Mouse (Mus musculus): ENCODE measurements at regions not wholly inside any gene's neighbourhood (a gene's known extent, or its start where the extent isn't known, plus 50 kb on each side); places are given as distances from the start of the nearest gene placed in this dataset.

DNA sequence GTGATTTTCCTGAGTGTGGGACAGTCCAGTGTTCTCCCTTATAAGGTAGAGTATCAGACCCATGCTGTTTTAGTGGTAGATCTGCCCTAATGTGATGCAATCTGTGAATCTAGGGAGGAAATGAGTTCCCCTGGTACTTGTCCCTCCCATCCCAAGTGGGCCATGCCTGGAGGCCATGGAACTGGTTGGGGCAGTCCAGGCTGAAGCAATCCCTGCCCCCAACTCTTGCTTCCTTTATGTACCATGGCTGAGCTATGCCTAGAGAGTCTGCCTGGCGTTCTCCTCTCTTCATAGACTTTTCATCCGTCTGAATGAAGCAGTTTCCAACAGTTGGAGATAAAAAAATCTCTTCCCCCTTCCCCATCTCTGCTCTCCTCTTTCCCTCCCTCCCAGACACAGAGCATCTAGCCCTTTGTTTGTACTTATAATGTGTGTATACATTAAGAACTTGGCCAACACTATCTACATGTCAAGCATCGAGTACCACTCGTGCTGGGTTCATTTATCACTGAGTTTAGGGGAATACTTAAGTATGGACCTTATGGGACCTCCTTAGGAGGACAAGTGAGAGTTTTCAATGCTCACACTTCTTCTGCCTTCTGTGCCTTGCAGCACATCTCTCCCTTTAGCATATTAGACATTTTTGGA, 350.4 kb upstream of the Nr2f2 start:
- Histone ChIP-seq H3K36me3 (ENCODE audit: control insufficient read depth, insufficient read depth, low read length) (no peaks in the 10 kb centered on the region), H3K4me2 (replicated peaks; ENCODE audit: low read depth, low read length, severe bottlenecking) (no peak overlapping the region), H3K9me3 (ENCODE audit: control insufficient read depth, low read length) (no peaks in the 10 kb centered on the region), H3K27me3 (ENCODE audit: control insufficient read depth, insufficient read depth, low read length) (no peaks in the 10 kb centered on the region), H3K4me3 (replicated peaks; ENCODE audit: low read length) (no peak overlapping the region), H3K9ac (ENCODE audit: low read depth, low read length, severe bottlenecking) (no peak overlapping the region), H3K4me1 (ENCODE audit: control insufficient read depth, insufficient read depth, low read length) (no peaks in the 10 kb centered on the region), H3K27ac (replicated peaks; ENCODE audit: low read depth, low read length) (no peak overlapping the region)
- WGBS, result 78% methylated on average over 4 of the region's 4 CpGs
- DNase-seq (ENCODE audit: low spot score) (no peak), ATAC-seq (ENCODE audit: low FRiP score, low read depth) (no peak)
- TF ChIP-seq POLR2A (IDR thresholded peaks at IDR 0.05; ENCODE audit: borderline replicate concordance, extremely low read depth, insufficient read depth, insufficient read length), result no peak

GRCm38 (mm10) chr7:70712141-70712540, 345.6 kb upstream of the Nr2f2 start:
- Histone ChIP-seq H3K4me2 (replicated peaks; ENCODE audit: low read depth, low read length, severe bottlenecking) (no peak overlapping the region), H3K9ac (ENCODE audit: low read depth, low read length, severe bottlenecking) (no peak overlapping the region), H3K36me3 (ENCODE audit: control insufficient read depth, insufficient read depth, low read length) (no peaks in the 10 kb centered on the region), H3K27me3 (ENCODE audit: control insufficient read depth, insufficient read depth, low read length) (no peaks in the 10 kb centered on the region), H3K27ac (replicated peaks; ENCODE audit: low read depth, low read length) (no peak overlapping the region), H3K9me3 (ENCODE audit: control insufficient read depth, low read length) (no peaks in the 10 kb centered on the region), H3K4me1 (ENCODE audit: control insufficient read depth, insufficient read depth, low read length) (no peaks in the 10 kb centered on the region), H3K4me3 (replicated peaks; ENCODE audit: low read length) (no peak overlapping the region)
- TF ChIP-seq POLR2A (IDR thresholded peaks at IDR 0.05; ENCODE audit: borderline replicate concordance, extremely low read depth, insufficient read depth, insufficient read length), result no peak
- 77% methylated on average over 6 of the region's 6 CpGs for WGBS
- DNase-seq (ENCODE audit: low spot score) (no peak), ATAC-seq (ENCODE audit: low FRiP score, low read depth) (no peak)

- ATAC-seq (ENCODE audit: low FRiP score, low read depth) (no peak), DNase-seq (ENCODE audit: low spot score) (peak; percentile 13)
- Histone ChIP-seq H3K9me3 (ENCODE audit: control insufficient read depth, low read length) (no peaks in the 10 kb centered on the region), H3K36me3 (ENCODE audit: control insufficient read depth, insufficient read depth, low read length) (no peaks in the 10 kb centered on the region), H3K4me2 (replicated peaks; ENCODE audit: low read depth, low read length, severe bottlenecking) (no peak overlapping the region), H3K4me3 (replicated peaks; ENCODE audit: low read length) (no peak overlapping the region), H3K27me3 (ENCODE audit: control insufficient read depth, insufficient read depth, low read length) (no peaks in the 10 kb centered on the region), H3K9ac (ENCODE audit: low read depth, low read length, severe bottlenecking) (no peak overlapping the region), H3K4me1 (ENCODE audit: control insufficient read depth, insufficient read depth, low read length) (0 out of 2 replicates have a peak, but pooled peaks cover 2% of the 10 kb centered on the region), H3K27ac (replicated peaks; ENCODE audit: low read depth, low read length) (no peak overlapping the region)
- TF ChIP-seq POLR2A (IDR thresholded peaks at IDR 0.05; ENCODE audit: borderline replicate concordance, extremely low read depth, insufficient read depth, insufficient read length), result no peak
- 37% methylated on average over 9 of the region's 9 CpGs for WGBS
Observed at GRCm38 (mm10) chr7:70706281-70706680, 339.7 kb upstream of the Nr2f2 start.

DNA sequence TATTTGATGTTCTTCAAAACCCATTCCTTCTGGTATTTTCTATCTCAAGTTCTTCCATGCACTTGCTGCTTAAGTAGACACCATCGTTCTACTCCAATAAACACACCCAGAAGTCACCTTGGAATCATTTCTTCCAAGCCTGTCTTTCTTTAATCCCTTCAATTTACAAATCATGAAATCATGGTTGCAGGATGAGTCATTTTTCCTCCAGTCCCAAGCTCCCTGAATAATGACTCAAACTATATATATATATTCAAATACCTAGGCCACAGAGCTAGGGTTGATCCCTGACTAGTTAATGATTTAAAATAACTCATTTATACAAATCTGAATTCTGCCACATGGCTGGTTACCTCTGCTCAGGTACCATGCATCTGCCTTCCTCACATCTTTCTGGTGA, 337.2 kb upstream of the Nr2f2 start:
- 90% methylated on average over 1 of the region's 1 CpGs for WGBS
- DNase-seq (ENCODE audit: low spot score) (no peak), ATAC-seq (ENCODE audit: low FRiP score, low read depth) (no peak)
- no peaks in the 10 kb centered on the region for H3K36me3 ChIP-seq (ENCODE audit: control insufficient read depth, insufficient read depth, low read length)
- H3K4me2 ChIP-seq (replicated peaks; ENCODE audit: low read depth, low read length, severe bottlenecking), result no peak overlapping the region
- H3K4me3 ChIP-seq (replicated peaks; ENCODE audit: low read length), result no peak overlapping the region
- H3K4me1 ChIP-seq (ENCODE audit: control insufficient read depth, insufficient read depth, low read length), result 0 out of 2 replicates have a peak, but pooled peaks cover 2% of the 10 kb centered on the region
- H3K27ac ChIP-seq (replicated peaks; ENCODE audit: low read depth, low read length), result no peak overlapping the region
- no peaks in the 10 kb centered on the region for H3K9me3 ChIP-seq (ENCODE audit: control insufficient read depth, low read length)
- H3K27me3 ChIP-seq (ENCODE audit: control insufficient read depth, insufficient read depth, low read length), result no peaks in the 10 kb centered on the region
- no peak overlapping the region for H3K9ac ChIP-seq (ENCODE audit: low read depth, low read length, severe bottlenecking)
- TF ChIP-seq POLR2A (IDR thresholded peaks at IDR 0.05; ENCODE audit: borderline replicate concordance, extremely low read depth, insufficient read depth, insufficient read length), result no peak

- no peak for TF ChIP-seq POLR2A (IDR thresholded peaks at IDR 0.05; ENCODE audit: borderline replicate concordance, extremely low read depth, insufficient read depth, insufficient read length)
- Histone ChIP-seq H3K4me2 (replicated peaks; ENCODE audit: low read depth, low read length, severe bottlenecking) (no peak overlapping the region), H3K9ac (ENCODE audit: low read depth, low read length, severe bottlenecking) (no peak overlapping the region), H3K4me3 (replicated peaks; ENCODE audit: low read length) (no peak overlapping the region), H3K36me3 (ENCODE audit: control insufficient read depth, insufficient read depth, low read length) (no peaks in the 10 kb centered on the region), H3K27me3 (ENCODE audit: control insufficient read depth, insufficient read depth, low read length) (no peaks in the 10 kb centered on the region), H3K4me1 (ENCODE audit: control insufficient read depth, insufficient read depth, low read length) (no peaks in the 10 kb centered on the region), H3K9me3 (ENCODE audit: control insufficient read depth, low read length) (no peaks in the 10 kb centered on the region), H3K27ac (replicated peaks; ENCODE audit: low read depth, low read length) (no peak overlapping the region)
- ATAC-seq (ENCODE audit: low FRiP score, low read depth), result no peak
- no peak for DNase-seq (ENCODE audit: low spot score)
- 52% methylated on average over 4 of the region's 4 CpGs for WGBS
Observed at GRCm38 (mm10) chr7:70700461-70700860, 333.9 kb upstream of the Nr2f2 start.

All from limb, embryonic 14.5 days (tissue).